Mouse (Mus musculus) neural tube, embryonic 10.5 days (tissue): ENCODE results near the gene Kazn.

Source experiments
- DNase-seq: peaks from one replicate; pipeline ENCODE4 v3.0.0-alpha.2; 2017; ENCODE audit warnings: low spot score; ENCODE audit errors: extremely low spot score

The Kazn gene

GRCm38 (mm10) chr4:142193151-142193578 lies 46.0 kb downstream of the Kazn start:
- DNase-seq, result no peak

- no peak for DNase-seq
These were observed 49.2 kb downstream of the Kazn start for GRCm38 (mm10) chr4:142189960-142190359.

DNA sequence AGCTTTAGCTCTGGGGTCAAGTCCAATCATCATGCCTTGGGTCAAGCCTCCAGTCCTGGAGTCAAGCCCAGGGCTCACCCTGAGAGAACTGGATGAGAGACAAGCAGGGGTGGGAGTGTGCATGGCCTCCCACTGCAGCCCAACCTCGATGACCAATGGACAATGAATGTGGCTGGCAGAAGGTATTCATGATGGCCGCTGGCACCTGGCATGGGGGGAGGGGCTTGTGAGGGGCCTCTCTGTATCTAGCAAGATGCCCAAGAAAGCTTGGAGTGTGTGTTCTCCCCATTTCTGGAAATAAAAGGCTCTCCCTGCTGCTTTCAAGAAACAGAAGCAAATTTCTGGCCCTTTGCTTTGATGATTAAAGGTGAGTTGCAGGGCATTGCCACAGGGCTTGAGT lies 50.7 kb downstream of the Kazn start:
- no peak for DNase-seq

DNA sequence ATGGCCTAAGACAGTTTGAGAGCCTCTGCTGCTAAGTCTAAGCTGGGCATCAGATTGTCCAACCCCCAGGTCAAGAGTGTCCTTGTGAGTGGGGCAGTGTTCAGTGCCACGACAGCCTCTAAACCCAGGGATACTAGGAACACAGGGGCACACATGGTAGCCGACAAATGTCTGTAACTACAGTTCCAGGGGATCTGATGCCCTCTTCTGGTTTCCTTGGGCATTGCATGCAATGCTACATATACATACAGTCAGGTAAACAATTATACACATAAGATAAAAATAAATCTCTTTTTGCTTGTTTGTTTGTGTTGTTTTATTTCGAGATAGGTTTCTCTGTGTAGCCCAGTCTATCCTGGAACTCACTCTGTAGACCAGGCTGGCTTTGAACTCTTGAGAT lies 53.0 kb downstream of the Kazn start:
- DNase-seq, result no peak

DNA sequence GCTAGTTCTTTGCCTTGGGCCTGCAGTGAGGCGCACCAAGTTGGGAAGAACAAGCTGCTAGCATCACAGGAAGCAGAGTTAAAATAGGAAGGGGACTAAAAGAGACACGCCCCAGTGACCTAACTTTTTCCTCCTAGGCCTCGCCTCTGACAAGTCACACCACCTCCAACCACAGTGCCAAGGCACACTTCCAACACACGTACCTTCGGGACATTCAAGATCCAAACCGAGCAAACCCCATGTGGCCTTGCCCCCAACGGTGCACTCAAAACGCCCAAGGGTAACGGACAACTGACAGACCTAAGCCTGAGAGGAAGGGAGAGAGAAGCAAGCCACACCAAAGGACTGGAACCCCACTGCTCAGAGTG lies 53.7 kb downstream of the Kazn start:
- DNase-seq, result no peak

DNA sequence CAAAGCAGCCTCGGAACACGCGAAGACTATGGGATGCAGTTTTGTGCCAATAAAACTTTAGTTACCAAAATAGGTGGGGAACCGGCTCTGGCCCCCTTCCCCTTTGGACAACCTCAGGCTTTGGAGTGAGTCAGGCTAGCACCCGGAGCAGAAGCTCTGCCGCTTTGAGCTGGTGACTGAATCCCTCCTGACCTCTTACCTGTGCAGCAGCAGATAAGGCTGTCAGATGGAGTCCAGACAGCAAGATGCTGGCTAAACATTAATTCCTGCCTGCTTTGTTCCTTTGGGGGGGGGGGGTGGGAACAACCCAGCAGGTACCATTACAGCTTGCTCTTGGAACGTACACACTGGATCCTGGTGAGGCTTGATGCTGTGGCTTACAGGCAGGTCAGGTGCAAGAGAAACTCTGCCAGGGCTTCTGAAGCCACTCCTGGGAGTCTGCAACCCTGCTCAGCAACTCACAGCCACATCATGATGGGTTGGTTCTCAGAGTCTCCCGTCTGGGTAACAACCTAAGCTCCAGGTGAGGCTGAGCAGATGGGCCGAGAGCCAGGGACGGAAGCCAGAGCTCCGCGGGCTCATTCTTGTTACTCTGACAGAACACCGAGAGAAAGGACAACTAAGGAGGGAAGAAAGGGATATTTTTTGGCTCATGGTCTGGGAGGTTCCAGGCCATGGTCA lies 54.2 kb downstream of the Kazn start:
- no peak for DNase-seq

- DNase-seq, result no peak
These were observed 55.6 kb downstream of the Kazn start for GRCm38 (mm10) chr4:142183591-142183990.

GRCm38 (mm10) chr4:142183015-142183414 lies 56.2 kb downstream of the Kazn start:
- DNase-seq, result no peak

- no peak for DNase-seq
These were observed 57.6 kb downstream of the Kazn start for GRCm38 (mm10) chr4:142181646-142182045.

DNA sequence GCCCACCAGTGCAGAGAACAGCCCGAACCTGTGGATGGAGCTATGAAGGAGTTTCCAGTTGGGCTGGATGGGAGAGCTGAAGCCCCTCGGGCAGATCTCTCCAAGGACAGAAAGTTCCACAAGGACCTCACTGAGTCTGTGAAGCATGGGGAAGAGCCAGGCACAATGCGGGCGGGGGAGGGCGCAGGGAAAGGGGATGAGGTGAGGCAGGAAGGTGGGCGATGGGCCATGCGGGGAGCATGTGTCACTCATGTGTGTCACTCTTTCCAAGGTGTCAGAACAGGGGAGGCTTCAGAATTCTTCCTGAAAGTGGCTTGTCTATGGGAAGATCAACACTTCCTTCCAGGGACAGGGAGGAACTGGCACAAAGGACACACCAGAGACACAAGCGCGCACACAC lies 58.3 kb downstream of the Kazn start:
- DNase-seq, result no peak

DNA sequence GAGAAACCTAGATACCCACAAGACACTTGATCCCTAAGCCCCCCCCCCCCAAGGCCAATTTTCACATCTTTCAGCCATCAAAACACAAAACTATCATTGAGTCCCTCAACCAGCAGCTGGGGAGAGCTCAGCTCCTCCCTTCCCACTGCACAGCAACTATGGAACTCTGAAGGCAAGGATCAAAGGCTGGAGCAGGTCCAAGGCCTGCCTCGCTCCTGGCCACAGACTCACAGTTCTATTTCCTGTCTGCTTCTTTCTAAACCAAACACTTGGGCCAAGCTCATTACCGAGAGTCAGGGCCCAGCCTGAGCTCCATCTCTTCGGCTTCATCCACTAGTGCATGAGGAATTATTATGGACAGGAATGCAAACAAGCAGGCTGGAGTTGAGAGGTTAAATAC lies 58.9 kb downstream of the Kazn start:
- no peak for DNase-seq

DNA sequence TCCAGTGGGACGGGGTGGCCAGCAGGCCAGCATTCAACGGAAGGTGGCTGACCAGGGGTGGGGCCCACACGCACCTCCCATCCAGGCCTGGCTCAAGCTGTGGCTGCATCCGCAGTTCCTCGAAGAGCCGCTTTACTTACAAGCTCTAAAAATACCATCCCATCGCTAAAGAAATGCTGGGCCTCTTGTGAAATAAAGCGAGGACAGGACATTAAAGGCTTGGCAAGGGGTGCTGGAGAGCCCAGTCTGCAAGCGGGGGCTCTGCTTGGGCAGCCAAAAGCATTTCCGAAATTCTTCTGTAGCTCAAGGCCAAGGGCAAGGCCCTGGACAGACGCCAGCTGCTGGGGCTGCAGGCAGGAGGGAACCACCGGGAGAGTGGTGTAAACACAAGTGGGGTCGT lies 59.7 kb downstream of the Kazn start:
- DNase-seq, result no peak

GRCm38 (mm10) chr4:142176732-142177131 lies 62.5 kb downstream of the Kazn start:
- no peak for DNase-seq

DNA sequence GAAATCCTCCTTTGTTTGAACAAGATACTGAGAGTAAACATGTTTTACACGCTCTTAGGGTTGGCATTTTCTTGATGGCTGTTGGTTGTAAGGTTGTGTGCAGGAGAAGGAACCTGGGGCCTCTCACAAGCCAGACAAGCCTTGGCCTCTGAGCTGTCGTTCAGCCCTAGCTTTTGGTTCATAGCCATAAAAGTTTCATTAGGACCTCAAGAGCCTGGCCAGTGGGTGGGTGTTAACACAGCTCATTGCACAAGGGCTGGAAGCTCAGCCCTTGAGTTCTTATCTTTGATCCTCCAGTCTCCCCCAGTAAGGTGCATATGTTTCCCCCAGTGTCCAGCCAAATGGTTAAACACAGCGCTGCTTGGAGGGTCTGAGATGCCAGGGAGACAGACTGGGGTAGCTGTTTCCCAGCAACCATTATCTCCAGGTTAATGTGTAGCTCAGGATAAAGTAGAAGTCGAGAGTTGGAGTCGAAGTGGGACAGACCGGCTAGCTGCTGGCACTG lies 65.2 kb downstream of the Kazn start:
- no peak for DNase-seq

DNA sequence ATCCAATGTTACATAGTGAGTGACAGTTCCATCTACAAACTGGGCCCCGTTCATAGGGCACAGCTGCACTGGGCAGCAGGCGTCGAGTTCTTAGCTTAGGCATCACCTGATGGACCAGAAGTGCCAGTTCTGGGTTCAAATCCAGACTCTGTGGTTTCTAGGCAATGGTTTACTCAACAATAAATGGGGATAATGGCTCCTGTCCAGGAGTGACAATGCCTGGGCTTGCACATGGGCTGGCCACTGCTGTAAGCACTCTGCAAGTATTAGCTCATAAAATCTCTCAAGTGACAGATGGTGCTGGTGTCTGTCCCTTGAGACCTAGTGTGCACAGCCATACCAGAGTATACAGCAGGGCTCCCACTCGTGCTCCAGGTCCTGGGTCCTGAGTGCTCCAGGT lies 66.3 kb downstream of the Kazn start:
- no peak for DNase-seq

- DNase-seq, result no peak
These were observed 67.3 kb downstream of the Kazn start for GRCm38 (mm10) chr4:142171788-142172497.

GRCm38 (mm10) chr4:142170882-142171768 lies 68.1 kb downstream of the Kazn start:
- no peak for DNase-seq

DNA sequence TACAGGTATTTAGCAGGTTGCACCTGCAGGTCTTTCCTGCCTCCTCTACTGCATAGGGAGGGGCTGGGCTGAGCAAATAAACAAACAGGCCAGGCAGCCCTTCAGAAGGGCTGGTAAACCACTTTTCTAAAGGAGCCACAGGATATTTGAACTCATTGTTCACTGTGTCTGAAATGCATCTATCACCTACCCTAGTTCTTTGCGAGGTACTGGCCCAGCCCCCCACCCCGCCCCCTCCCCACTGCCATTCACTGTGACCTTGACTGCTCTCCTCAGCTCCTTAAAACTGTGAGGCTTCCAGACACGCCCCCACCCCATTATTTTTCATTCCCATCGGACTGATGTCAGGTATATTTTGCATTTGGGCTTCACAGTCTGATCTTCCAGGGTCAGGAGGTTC lies 69.6 kb downstream of the Kazn start:
- no peak for DNase-seq

GRCm38 (mm10) chr4:142168352-142168751 lies 70.8 kb downstream of the Kazn start:
- DNase-seq, result no peak

- peak; percentile 35 for DNase-seq
These were observed 73.1 kb downstream of the Kazn start for GRCm38 (mm10) chr4:142165835-142166701.

DNA sequence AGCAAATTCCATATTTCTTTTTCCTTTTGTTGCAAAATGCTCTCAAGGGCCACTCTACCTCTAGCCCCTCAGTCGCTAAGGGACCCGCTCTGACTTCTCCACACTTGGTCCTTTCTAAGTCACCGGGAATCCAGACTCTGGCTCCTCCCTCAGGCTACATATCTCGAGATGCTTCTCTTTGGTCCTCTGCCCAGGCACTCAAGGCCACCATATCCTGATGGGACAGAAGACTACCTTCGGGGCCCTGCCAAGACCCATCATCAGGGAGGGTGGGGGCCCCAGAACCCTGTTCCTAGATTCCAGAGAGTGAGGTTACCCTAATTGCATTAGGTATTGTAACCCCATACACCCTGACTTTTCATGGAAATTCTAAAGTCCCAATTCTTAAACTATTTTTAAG lies 73.8 kb downstream of the Kazn start:
- no peak for DNase-seq
